ENCODE assay signal across 8 mouse cellular contexts in genomic region chr9:104337183-104337931, GRCm38 (mm10). TPM values are rescaled to one million over a fixed set of nuclear protein-coding genes. Genes with fewer than 3 reads are reported as not detected.
DNase-seq lines count a peak whose midpoint lies in the region.

Acpp (minus strand) TSS chr9:104337748.

- intact Hi-C loops in heart, postnatal 36 days (cut with DNase I) = no loop called here

- DNase-seq in cerebellum, postnatal 14 days = peak; percentile 27 to 45
- no peak for DNase-seq in cerebellum, adult 18-20 months
- peak; percentile 81 for DNase-seq in embryo, embryonic 10.5 days (ENCODE audit: low spot score)
- peak; percentile 1 to 8 for DNase-seq in heart, postnatal 36 days
- DNase-seq in kidney, postnatal 4 days = peak; percentile 55 to 62
- peak; percentile 70 for DNase-seq in mesoderm, embryonic 11.5 days (ENCODE audit: low read depth, low spot score)
- DNase-seq in spleen, postnatal 10 days (ENCODE audit: low spot score in 2 of 2) = peak; percentile 30 to 55
- DNase-seq in cerebellum, adult 9-10 months = no peak

RNA-seq across cellular contexts. Expression of gene Acpp, which starts in this region (rescaled TPM):
- total RNA-seq in heart, postnatal 36 days (2021) = under 1 TPM; 0.14 to 0.33 TPM

Comparison
In these comparisons a context has a peak if more than half of its experiments do, and no peak if none do; other contexts are left out.
1. DNase-seq: peak in cerebellum, postnatal 14 days (2 of 2), embryo, embryonic 10.5 days (single experiment), kidney, postnatal 4 days (2 of 2), mesoderm, embryonic 11.5 days (single experiment) and spleen, postnatal 10 days (2 of 2); none in cerebellum, adult 18-20 months (0 of 2) and cerebellum, adult 9-10 months (single experiment).
2. Peak in DNase-seq in heart, postnatal 36 days; RNA of the gene not detected or under 1 TPM.